Mouse (Mus musculus) fat pad, adult 2 months (tissue): ENCODE data around the gene Mfsd11.
A peak's percentile ranks its signal among the peaks of the same experiment; 100 is the strongest.
"Not testable (repeated sequence)": the region's sequence is repeated elsewhere in the genome, so short reads cannot be mapped to it uniquely, and the experiment has no call there.

Experiments
- DNase-seq: peaks from one replicate; pipeline ENCODE4 v3.0.0-alpha.2; 2011; ENCODE audit warnings: low read depth, low spot score; ENCODE audit errors: extremely low read depth

The Mfsd11 gene

DNA sequence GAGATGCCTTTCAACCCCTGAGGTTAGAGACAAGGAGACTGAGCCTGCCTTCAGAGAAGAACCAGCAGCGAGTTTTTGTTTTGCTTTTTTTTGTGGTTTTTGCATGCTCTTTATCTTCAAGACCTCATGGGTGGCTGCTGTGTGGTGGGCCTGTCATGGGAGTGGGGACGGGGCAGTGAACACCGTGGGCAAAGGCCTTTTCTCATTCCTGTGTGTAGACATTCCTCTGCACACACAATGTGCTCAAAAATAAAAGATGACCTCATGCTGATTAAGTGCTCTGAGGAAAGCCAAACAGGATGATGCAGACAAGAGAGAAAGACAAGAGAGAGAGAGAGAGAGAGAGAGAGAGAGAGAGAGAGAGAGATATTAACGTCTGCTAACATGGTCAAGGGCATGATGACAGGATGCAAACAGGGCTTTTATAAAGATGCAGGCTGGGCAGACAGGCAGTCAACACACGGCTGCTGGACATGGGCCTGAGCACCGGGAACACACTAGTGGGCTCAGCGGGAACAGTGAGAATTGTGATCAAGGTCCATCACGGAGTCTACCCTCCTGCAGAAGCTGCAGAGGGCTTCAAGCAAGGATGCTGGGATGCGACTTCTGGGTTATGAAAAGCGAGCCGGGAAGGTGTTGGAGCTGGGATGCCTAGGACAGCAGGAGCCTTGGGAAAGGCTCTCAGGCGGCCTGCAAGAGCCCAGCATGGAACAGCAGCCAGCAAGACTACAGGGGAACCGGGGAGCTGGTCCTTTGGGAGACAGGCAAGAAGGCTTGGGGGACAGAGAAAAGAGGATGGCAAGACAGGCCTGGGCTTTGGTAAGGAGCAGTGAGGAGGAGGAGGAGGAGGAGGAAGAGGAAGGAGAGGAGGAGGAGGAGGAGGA lies 30.9 kb upstream of the Mfsd11 start:
- DNase-seq, result no peak

DNA sequence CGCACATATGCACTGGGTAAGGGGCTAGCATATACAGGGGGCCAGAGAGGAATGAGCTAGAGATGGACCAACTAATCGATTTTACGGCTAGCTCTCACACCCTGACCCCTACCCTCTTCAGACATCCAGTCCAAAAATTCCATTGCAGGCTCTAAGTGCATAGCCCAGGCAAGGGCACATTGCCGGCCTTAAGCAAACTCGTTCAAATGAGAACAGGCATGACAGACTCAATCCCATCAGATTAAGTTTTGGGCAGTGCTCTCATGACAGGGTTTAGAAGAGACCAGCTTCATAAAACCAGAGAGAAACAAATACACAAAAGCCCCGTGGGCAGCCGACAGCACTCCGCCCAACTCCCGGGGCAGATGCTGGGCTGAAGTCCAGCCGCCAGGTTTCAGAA lies 30.0 kb upstream of the Mfsd11 start:
- no peak for DNase-seq

DNA sequence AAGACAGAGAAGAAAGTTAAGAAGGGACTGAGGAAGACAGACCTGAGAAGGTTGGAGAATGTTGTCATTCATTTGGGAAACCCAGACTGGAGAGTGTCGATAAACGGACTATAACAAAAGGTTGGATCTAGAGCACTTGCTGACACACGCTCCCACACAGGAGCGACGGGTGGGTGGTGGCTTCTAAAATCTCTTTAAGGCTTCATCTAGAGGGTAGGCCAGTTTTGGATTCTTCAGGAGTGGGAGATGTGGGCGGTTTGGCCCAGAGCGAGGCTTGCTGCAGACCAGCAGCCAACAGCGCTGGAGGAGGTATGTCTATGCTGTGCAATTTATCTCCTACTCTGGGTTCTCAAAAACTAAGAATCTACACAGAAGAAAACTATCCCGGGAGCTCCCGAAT lies 29.6 kb upstream of the Mfsd11 start:
- DNase-seq, result no peak

DNA sequence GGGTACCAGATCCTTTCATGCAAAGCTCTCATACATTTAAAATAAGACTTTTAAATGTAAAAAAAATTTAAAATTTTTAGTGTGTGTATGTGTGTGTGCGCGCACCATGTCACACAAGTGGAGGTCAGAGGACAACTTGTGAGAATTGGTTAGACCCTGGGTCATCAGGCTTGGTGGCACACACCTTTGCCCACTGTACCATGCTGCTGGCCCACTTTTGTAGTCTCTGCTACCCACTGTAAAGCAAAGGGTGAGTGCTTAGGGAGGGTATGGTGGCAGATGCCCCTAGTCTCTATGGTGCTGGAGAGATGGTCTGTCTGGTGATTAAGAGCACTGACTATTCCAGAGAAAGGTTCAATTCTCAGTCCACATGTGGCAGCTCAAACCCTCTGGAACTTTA lies 29.0 kb upstream of the Mfsd11 start:
- no peak for DNase-seq

DNA sequence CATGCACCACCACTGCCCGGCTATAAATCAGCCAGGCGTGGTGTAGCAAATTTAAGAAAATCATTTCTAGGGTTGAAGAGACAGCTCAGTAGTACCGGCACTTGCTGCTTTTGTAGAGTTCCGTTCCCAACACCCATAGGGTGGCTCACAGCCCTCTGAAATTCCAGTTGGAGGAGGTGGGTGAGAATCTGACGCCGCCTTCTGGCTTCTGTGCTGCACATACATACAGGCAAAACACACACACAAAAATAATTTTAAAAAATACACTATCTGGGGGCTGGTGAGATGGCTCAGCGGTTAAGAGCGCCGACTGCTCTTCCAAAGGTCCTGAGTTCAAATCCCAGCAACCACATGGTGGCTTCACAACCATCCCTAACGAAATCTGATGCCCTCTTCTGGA lies 28.4 kb upstream of the Mfsd11 start:
- DNase-seq, result not testable (repeated sequence)

DNA sequence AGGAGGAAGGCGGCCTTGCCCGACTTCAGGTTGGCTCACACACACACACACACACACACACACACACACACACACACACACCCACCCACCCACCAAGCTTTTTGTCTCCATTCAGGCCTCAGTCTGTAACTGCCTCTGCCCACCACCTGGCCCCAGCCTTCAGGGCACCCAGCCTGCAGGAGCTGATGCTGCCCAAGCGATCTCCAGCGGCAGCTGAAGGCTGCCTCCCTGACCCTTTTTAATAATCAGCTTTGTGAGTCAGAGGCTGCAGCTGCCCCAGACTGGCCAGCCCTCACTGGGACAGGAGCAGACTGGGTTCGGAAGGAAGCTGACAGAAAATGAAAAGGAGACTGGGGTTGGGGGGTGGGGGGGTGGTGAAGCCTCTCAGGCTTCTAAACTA lies 27.0 kb upstream of the Mfsd11 start:
- no peak for DNase-seq

DNA sequence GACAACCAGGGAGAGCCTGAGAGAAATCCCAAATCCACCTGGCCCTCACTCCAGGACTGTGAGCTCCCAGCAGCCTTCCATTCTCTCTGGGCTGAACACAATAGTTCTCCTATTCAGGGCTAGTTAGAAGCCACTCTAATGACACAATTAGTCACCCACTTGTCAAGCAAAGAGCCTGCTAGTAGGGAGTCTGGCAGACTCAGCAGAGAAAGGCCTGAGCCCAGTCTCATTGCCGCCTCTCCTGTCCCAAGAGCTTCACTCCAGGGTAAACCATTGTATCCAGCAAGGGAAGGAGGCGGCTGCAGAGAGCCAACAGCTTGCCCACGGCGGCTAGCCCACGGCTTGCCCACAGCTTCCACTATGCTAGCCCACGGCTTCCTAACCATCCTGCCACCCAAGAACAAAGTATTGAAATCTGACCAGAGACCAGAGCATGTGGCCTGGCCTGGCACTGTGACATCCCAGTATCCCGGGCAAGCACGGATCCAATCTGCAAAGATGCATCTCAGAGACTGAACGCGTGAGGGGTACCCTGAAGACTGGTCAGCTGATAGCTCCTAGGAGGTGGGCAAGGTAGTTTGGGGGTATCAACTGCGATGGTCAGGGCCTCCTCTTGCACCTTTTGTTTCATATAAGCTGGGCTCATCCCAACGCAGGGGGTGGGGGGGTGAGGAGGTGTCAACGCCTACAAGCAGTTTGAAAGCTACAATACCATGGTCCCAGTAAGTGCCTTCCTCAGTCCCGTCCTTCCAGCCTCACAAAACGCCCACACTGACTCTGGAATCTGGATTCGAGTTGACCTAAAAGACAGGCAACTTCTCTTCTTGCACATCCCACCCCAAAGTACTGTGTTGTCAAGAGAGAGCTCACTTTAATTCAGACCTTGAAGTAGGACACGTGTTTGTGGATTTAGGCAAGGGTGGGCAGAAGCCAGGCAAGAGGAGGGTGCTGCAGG lies 25.4 kb upstream of the Mfsd11 start:
- DNase-seq, result no peak

DNA sequence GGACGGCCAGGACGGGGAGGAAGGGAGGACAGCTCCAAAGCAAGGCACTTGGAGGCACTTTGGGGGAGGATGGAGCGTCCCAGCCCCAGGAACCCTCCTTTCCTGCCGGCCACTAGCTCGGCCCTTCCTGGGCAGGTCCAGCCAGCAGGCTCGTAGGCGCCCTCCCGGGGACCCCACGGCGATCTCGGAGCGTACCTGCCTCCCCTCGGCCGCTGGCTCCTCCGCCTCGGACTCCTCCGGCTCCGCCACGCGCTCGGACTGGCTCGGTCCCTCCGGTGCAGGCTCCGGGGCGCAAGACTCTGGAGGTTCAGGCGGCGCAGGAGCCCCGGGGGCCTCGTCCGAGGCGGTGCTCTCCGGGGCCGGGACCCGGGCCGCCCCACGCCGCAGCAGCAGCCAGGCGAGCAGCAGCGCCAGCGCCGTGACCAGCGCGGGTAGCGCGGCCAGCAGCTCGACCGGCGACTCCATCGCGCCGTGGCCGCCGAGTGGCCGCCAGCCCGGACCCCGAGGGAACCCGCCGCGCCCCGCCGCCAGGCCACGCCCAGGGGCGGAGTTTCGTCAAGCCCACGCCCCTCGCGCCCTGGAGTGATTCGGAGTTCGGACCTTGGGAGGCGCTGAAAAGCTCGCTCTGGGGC lies 24.6 kb upstream of the Mfsd11 start, which contains the start of gene Mxra7:
TSS of gene Mxra7 (minus strand) at position 513 of the 632 bp plus-strand sequence.
- no peak for DNase-seq

DNA sequence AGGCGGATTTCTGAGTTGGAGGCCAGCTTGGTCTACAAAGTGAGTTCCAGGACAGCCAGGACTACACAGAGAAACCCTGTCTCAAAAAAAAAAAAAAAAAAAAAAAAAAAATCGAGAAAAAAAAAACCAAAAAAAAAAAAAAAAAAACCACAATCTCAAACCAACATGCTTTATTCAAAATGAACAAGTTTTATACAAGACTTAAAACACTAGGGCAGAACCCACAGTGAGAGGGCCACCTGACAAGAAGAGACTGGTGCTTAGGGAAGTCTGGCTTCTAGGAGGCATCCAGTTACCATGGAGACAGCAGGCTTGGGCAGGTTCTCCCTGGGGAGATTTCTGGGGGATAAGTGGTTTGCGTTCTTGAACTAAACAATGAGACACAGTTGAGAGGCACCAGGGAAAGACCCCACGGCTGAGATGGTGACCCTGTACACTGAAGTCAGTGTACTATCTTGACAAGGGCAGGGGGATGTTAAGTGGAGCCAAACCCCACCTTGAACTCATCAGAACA lies 20.0 kb upstream of the Mfsd11 start:
- no peak for DNase-seq

DNA sequence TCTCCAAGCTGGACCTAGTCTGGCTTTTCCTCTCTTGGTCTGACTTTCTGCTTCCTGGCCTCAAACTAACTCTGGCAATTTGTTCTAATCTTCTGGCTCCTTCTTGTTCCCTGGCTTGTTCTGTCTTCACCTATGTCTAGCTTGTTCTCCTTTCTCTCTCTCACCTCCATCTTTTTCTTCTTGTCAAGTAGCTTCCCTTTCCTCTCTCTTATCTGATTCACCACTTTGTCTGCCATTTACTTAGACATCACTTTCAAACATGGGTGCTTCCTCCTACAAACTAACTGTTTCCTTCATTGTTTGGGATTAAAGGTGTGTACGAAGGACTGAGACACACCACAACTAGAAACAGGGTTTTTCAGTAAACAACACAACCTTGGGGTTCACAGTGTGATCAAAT lies 17.3 kb upstream of the Mfsd11 start:
- DNase-seq, result no peak

DNA sequence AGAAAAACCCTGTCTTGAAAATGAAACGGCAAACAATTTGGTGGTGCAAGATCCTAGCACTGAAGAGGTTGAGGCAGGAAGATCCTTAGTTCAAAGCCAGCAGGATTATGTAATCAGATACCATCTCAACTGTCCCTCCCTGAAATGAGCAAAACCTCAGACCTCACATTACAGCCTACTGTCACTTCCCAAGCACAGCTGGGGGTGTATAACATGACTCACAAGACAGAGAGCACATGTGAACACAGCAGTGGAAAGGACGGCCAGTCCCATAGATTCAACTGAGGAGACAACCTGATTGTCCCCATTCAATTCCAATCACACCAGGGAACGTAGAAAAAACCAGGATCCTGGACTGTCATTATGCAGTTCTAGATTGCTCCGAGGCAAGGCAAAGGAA lies 16.0 kb upstream of the Mfsd11 start:
- no peak for DNase-seq

DNA sequence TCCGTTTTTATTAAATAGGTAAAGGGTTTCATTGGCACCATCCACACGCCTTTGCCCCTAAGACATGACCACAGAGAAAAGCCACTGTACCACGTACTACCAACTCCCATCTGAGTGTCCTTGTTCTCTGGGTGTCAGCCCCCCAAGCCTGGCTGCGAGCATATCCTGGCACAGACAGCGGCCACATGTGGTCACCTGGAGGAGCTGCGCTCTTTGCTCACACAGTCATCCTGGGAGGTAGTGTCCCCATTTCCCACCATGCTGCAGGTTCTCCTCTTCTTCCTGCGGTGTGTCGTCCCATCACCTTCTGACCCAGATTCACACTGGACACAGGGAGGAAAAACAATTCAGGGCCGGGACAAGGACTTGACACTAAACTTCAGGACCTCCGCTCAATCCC lies 14.8 kb upstream of the Mfsd11 start:
- no peak for DNase-seq

DNA sequence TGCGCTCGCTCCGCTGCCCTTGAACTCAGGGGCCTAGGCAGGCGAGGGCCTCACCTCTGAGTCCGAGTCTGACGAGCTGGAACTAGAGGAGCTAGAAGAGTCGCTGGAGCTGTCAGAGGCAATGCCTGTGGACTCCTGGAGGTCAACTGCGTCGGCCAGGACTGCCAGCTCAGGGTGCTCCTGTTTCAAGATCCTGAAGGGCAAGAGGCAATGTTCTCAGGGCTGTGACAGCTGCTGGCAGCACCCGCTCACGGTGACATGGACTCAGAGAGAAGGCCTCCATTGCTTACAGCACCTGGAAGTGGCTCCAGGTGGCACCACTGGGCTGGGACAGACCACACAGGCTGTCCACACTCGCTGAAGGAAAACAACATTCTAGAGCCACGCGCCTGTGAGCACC lies 13.3 kb upstream of the Mfsd11 start:
- DNase-seq, result no peak

DNA sequence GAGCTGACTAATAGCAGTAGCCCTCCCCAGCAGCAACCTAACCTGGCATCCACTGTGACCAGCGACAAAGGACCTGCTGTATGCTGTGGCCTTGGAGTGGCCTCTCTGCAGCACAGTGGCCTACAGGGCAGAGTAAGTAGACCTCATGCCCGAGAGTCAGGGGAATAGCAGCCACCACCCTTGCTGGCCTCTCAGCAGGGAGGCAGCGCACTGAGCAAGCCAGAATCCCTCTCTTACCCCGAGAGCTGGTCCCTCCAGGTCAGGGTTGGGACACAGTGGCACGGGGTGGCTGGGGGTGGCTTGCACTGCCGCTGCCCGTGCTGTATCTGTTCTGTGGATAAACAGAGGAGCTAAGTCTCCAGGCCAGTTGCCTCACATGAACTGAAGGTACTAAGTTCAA lies 12.6 kb upstream of the Mfsd11 start:
- DNase-seq, result no peak

DNA sequence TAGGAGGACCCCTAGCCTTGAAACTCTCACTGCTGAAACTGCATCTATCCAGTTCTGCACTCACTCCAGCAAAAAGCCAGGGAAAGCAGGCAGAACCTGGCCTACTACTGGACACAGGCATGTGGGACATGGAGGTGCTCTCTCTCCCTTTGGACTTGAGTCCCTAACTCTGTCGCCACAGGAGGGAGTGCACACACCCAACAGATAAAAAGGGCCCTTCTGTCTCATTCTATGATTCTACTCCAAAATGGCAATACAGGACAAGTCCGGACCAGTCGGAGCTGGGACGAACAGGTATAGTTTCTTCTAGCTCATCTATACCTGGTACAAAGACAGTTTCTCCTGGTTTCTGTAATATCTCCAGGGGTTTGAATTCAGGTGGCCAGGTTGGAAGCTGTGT lies 11.5 kb upstream of the Mfsd11 start:
- no peak for DNase-seq

DNA sequence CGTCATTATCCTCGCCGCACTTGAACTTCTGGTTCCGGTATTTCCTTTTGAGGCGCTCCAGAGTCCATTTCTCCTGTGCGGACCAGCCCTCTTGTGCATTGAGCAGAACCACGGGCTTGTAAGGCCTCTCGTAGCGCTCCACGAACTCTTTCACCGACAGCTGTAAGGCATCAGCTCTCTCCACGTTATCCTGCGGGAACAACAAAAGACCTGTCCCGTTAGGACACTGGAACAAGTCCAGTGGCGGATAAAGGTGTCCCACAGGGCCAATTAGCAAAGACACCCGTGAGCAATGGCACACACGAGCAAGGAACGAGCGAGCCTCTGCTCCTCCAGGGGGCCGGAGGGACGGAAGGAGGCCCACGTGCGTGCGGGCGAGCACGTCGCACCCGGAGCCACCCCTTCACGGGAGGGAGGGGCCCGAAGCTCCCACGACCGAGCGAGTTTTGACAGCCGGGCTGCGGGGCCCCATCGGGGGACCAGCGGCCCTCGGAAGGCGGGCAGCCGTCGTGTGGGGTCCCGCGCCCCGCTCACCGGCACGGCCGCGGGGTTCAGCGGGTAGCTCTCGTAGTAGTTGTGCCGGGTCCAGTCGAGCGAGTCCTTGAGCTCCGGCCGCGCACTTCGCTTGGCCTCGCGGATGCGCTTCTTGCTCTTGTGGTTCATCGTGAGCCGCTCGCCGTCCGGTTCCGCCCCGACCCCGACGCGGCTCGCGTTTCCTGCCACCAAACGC lies 9.5 kb upstream of the Mfsd11 start:
- no peak for DNase-seq

DNA sequence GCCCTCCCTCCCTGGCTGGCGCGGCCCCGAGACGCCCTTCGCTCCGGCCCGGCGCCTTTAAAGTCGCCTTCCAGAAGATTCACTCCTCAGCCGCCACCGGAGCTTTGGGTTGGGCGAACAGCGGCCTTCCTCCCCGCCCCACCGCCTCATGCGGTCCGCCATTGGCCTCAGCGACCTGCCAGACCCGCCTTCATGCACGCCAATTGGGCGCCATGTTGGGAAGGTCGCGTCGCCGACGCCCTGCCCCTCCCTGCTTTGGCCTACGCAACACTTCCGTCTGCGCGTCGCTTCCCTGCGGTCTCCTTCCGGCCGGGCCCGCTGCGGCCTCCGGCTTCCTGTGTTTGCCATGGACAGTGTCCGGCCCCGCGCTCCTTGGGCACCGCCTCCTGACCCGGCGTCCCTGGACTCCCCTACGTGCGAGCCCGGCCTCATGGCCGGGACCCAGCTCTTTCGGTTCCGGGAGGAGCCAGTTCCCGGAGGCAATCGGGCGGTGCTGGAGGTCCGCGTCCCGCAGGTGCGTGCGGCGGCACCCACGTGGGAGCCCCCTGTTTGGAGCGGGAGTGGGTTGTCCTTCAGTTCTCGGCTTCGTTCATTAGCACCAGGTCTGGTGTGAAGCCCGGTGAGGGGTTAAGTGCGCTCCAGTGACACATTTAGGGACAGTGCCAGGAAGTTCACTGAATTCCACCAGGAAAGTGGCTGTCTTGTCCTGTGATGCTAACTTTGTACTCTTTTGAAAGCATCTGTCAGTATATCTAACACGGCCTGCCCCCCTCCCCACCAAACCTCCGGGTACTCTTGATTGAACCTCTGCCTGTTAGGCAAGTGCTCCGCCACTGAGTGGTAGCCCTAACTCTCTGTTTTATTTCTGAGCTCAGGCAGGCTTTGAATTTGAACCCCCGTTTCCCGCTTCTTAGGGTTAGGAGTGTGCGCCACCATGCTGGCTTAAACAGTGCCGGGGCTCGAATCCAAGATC lies 8.7 kb upstream of the Mfsd11 start, which contains the start of the genes Mettl23 and Jmjd6:
TSS of gene Mettl23 (plus strand) at position 18 of the 973 bp plus-strand sequence.
TSS of gene Jmjd6 (minus strand) at position 189 of the 973 bp plus-strand sequence.
- peak; percentile 74 for DNase-seq

DNA sequence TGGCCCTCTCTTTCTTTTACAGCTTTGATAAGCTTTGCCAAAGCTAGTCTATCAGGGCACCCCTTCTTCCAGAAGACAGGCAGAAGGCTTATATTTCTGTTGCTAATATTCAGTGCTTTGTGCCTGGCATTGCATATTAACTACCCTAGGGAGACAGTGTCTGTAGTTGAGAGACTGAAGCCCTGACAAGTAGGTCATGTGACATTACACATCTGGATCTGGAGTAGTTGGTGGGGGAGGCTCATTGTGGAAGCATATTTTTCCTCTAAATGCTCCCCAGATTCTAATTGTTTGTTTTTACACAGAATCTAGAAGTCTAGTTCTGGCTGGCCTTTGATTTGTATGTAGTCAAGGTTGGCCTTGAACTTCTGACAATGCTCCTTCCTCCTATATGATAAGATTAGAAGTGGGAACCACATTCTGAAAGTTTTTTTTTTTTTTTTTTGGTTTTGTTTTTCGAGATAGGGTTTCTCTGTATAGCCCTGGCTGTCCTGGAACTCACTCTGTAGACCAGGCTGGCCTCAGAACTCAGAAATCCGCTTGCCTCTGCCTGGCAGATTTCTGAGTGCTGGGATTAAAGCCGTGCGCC lies 5.6 kb upstream of the Mfsd11 start:
- no peak for DNase-seq
